Mouse (Mus musculus) mesoderm, embryonic 11.5 days (tissue): ENCODE results near the gene Fbxo39.
A peak's percentile ranks its signal among the peaks of the same experiment; 100 is the strongest.

Experiments
- DNase-seq: peaks from one replicate; pipeline ENCODE4 v3.0.0-alpha.2; 2012; ENCODE audit warnings: low read depth, low spot score

Gene Fbxo39

GRCm38 (mm10) chr11:72314151-72314895 is at the start of gene Fbxo39:
Fbxo39 (plus strand) TSS chr11:72314444.
- DNase-seq, result no peak

DNA sequence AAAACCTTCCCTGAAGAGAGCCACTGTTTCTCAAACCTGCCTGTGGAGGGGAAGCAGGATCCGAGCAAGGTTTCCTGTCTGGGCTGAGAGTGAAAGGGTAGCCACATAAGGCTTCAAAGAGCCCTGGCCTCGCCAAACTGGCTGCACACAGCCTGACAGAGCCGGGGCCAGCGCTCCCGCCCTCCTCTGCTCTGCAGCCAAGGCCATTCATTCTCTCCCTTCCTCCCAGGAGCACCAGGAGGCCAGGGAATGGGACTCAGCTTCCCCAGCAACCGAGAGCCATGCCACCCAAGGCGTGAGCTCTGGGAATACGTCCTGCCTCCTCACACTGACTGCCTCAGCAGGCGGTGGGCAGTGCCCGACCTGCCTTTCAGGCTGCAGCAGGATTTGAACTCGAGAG is 48.8 kb upstream of the Fbxo39 start:
- DNase-seq, result no peak

- DNase-seq, result peak; percentile 77
These were observed 47.9 kb upstream of the Fbxo39 start for GRCm38 (mm10) chr11:72266207-72266959.

GRCm38 (mm10) chr11:72266960-72267560 is 47.2 kb upstream of the Fbxo39 start, which contains the start of gene Slc13a5:
Slc13a5 (minus strand) TSS chr11:72267222.
- DNase-seq, result peak; percentile 29

DNA sequence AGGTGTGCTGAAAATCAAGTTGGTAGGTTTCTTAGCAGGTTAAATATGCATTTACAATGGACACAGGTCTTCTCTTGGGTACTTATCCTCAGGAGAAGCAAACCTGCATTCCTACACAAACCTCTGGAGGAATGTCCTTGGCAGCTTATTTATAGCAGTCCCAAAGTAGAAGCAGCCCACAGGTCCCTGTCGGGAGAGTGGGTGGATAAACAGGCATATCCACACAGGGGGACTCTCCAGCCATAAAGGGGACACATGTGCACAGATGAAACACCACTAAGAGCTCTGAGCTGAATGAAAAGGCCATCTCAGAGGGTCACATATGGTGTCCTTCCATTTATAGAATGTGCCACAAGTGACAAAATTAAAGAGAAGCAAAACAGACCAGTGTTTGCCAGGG is 42.5 kb upstream of the Fbxo39 start:
- DNase-seq, result no peak

- DNase-seq, result no peak
These were observed 40.9 kb upstream of the Fbxo39 start for GRCm38 (mm10) chr11:72273341-72273740.

DNA sequence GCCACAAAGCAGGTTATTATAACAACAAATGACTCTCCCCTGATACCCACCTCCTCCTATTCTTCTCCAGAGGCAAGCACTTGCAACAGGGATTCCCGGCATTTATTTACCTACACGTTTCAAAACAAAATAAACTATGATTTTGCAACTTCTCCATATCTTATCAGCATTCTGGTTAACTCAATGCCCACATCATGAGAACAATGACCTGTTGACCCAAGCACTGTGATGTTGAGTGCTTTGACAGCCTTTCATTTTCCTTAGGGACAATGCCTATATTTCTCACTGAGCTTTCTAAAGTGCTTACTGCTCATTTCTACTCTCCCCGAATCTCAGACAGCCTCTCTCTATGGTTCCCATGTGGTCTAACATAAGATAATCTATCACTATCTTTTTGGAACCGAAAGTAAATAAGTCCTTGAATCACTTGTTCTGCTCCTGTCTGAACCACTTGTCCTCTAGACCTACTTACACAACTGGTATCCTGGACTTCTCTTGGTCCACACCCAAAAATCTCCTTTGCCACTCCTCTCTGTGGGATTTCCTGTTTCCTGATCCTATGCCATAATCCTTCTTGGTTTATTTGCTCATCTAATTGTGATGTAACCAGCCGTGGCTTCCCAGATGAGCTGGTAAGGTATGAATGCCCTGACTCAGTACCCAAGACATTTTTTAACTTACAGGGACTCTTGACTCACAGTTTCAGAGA is 32.9 kb upstream of the Fbxo39 start:
- DNase-seq, result no peak

DNA sequence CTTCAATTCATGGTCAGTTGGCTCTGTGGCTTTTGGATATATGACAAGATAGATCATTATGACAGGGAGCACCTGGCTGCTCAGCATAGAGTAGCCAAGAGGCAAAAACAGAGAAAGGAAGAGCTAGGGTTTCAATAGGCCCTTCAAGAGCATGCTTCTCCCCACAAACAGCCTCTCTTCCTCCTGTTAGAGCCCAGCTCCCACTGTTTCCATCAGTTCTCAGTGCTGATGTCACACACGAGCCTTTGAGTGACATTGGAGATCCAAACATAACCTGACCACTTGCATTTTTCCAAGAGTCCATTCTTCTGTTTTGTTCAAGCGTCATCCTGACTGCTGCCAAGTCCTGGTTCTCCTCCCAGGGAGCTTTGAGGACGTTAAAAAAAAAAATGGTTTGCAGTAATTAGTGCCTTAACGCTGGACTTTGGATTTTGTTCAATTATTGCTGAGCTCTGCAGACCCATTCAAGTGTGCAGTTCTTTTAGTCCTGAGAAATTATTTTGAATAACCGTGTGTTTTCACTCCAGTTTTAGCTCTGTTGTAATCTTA is 32.3 kb upstream of the Fbxo39 start:
- DNase-seq, result no peak

DNA sequence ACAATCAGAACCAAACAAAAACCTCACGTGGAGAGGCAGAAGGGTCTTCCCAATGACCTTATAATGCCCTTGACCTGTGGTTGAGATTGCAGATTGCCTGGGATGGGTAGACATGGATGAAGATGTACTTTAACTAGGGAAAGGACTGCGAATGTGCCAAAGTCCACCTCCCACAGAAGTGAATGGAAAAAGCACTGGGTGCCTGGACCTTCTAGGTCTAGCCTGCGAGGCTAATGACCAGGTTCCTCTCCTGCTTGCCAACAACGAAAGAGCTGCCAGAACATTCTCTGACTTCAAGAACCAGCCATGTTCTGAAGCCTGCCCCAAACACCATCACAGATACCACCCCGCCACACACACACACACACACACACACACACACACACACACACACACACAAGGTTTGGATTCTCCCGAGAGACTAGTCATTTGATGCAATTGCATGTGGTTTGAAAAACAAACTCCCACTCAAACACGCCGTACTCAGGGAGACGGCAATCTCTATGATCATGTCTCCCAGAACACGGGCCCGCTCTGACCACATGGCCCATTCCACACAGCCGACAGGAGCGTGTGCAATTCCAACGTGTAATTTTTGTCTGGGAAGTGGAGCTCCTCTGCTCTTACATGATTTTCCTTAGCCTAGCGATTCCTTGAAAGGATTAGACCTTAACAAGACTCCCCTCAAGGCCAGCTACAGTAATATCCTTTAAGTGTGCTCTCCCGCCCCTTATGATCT is 30.6 kb upstream of the Fbxo39 start:
- DNase-seq, result no peak

DNA sequence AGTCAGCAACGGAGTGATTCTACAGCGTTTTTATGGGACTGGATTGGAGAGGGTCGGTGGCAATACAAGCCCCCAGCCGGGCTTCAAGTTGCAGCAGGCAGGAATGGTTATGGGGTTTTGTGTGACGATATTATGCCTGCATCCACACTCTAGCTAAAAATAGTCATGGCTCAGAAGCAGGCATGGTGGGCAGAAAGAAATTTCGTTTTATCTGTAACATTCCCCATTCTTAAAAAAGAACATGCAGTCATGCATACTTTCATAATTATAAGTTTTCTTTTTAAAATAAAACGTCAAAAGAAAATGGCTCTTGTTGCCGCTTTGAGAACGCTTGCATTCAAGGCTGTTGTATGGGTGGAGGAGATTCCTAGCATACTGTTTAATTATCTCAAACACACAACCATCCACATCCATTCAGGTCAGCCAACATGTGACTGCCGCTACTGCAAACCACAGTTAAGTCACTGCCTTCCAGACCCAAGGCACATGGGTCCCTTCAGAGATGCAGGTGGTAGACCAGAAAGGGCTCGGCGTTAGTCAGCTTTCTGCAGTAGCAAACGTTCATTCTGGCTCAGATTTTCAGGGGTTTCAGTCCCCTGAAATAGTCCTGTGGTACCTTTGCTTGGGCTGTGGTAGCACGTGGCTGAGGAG is 29.6 kb upstream of the Fbxo39 start:
- no peak for DNase-seq

GRCm38 (mm10) chr11:72285971-72286480 is 28.2 kb upstream of the Fbxo39 start:
- DNase-seq, result no peak

DNA sequence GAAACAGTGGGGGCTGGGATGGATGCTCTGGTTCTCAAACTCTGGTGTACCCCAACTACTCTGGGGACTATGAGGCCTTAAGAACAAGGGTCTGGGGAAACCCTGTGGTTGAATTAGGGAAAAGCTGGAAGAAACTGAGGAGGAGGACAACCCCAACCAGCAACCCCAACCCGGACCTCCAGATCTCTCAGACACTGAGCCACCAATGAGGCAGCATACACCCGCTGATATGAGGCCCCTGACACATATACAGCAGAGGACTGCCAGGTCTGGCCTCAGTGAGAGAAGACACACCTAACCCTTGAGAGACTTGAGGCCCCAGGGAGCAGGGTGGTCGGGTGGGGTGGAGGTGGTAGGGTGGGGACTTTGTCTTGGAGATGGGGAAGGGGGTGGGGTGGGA is 27.6 kb upstream of the Fbxo39 start:
- DNase-seq, result no peak

GRCm38 (mm10) chr11:72287126-72287525 is 27.1 kb upstream of the Fbxo39 start:
- no peak for DNase-seq

DNA sequence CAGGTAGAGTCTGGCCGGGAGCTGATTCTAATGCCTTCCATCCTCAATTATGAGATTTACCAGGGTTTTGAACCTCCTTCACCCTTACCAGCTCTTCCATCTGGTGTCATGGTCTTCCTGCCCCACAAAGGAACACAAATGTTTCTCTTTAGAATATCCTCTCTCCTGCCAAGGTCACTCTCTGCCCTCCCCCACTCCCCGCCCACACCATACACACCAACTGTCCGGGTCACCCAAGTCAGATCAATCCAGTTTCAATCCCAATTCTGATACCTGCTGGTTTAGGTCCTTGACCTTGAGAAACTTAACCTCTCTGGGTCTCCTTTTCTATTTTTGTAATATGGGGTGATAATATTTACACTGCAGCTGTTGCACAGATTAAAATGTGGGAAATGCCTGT is 26.7 kb upstream of the Fbxo39 start:
- DNase-seq, result no peak

GRCm38 (mm10) chr11:72293116-72293515 is 21.1 kb upstream of the Fbxo39 start:
- no peak for DNase-seq

DNA sequence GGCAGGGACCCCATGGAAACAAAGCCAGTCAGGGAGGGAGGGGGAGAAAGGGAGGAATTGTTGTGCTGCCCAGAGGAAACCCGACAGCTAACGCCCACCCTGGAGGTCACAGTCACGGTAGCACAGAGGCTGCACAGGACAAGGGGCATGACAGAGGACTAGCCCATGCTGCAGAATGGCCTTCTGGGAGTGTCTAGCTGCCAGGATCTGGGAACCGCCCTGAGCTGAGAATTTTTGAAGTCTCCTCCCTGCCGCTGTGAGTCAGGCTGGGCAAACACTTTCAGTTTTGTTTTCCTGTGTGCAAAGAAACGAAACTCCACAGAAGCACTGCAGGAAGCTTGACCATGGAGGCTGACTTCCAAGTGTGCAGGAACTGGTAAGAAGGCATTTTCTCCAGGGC is 12.9 kb upstream of the Fbxo39 start, which contains the start of gene Xaf1:
TSS of gene Xaf1 (plus strand) at position 296 of the 400 bp plus-strand sequence.
- peak; percentile 6 for DNase-seq

- DNase-seq, result no peak
These were observed 12.0 kb upstream of the Fbxo39 start for GRCm38 (mm10) chr11:72302230-72302629.

GRCm38 (mm10) chr11:72307461-72307860 is 6.8 kb upstream of the Fbxo39 start:
- DNase-seq, result no peak

- DNase-seq, result peak; percentile 8
These were observed 5.3 kb upstream of the Fbxo39 start for GRCm38 (mm10) chr11:72308982-72309381.

GRCm38 (mm10) chr11:72310491-72310890 is 3.8 kb upstream of the Fbxo39 start:
- DNase-seq, result no peak
